Mouse (Mus musculus) small intestine, adult 2 months (tissue): ENCODE measurements around the gene Cdk14.

Experiments
- CTCF ChIP-seq: fragments of 200-500 bp; IDR thresholded peaks from 2 replicates; pipeline ENCODE4 v1.5.1; 2012; ENCODE audit warnings: low read depth, mild to moderate bottlenecking, control low read depth, inconsistent platforms, low read length, moderate library complexity, mixed read lengths; ENCODE audit not compliant: insufficient replicate concordance, insufficient read length; ENCODE audit errors: extremely low read depth
- POLR2A ChIP-seq: fragments of 200-500 bp; IDR thresholded peaks from 2 replicates; pipeline ENCODE4 v1.6.1; 2012; ENCODE audit warnings: low read depth, mild to moderate bottlenecking, control low read depth, inconsistent platforms, low read length, moderate library complexity

DNA sequence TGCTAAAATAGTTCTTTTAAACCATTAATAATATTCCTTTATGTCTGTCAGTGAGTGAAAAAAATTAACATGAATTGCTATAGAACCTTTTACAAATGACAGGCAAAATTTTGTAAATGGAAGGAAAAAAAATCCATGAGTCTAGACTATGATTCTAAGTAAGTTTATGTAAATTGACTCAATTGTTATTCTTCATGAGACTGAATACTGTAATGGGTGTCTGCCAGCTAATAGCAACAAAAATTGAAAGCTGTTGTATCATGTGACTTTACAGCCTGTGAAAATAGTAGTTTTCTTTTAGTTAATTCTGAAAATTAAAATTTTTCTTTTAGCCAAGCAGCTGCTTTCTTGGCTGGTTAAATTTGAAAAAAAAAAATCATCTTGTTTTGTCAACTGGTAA lies 234.6 kb downstream of the Cdk14 start:
- TF ChIP-seq CTCF (no peak), POLR2A (no peak)
